Mouse (Mus musculus): Measurements from ENCODE around the gene Nupl1.

GRCm38 (mm10) chr14:60181306-60181705, 69.9 kb downstream of the Nupl1 start:
- TF ChIP-seq POLR2A (IDR thresholded peaks at IDR 0.05; ENCODE audit: extremely low read depth, insufficient read depth, low read length) (no peak), CTCF (IDR thresholded peaks at IDR 0.05; ENCODE audit: extremely low read depth, insufficient read depth, low read length) (no peak)

Data from cortical plate, adult 2 months (tissue).